Mouse (Mus musculus) fibroblast of lung, adult 2 months (primary cell): ENCODE data around the gene Gsn.

ENCODE experiments used
- DNase-seq: peaks from one replicate; pipeline ENCODE4 v3.0.0-alpha.2; 2011; ENCODE audit warnings: low read depth

Gene Gsn

GRCm38 (mm10) chr2:35278371-35279210, 22.4 kb downstream of the Gsn start:
- no peak for DNase-seq

DNA sequence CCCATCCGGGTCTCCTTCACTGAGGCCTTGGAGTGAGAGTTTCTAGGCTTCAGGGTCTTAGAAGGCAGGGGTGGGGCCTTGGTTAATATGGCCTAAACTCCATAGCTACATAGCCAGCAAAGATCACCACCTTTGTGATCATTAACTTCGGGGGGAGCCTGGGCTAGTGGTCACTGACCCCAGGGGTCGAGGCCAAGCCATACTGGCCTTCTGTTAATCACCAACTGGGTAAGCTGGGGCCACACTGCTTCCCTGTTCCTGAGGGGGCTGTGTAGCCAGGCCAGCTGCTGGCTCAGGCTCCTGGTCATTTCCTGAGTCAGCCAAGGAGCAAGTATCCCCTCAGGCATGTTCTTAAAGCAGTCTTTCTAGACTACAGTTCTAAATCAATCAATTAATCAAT, 23.8 kb downstream of the Gsn start:
- no peak for DNase-seq

- no peak for DNase-seq
These were observed 26.0 kb downstream of the Gsn start for GRCm38 (mm10) chr2:35282214-35282613.

- no peak for DNase-seq
These were observed 27.8 kb downstream of the Gsn start for GRCm38 (mm10) chr2:35283997-35284396.

DNA sequence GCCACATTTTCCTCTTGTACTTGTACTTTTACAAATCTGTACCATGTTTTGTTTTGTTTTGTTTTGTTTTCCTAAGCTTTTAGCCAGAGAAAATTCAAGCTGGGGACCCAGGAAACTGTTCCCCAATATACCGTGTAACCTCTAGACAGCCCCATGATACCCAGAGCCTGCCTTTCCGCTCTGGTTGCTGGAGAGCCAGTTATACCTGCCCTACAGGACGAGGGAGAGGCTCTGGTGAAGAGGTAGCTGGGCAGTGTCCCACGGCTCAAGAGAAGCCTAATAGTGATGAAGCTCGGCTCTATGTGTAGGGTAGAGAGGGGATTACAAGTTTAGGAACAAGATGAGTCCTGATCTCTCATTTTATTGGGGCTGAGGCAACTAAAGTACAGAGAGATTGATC, 29.0 kb downstream of the Gsn start:
- DNase-seq = no peak

DNA sequence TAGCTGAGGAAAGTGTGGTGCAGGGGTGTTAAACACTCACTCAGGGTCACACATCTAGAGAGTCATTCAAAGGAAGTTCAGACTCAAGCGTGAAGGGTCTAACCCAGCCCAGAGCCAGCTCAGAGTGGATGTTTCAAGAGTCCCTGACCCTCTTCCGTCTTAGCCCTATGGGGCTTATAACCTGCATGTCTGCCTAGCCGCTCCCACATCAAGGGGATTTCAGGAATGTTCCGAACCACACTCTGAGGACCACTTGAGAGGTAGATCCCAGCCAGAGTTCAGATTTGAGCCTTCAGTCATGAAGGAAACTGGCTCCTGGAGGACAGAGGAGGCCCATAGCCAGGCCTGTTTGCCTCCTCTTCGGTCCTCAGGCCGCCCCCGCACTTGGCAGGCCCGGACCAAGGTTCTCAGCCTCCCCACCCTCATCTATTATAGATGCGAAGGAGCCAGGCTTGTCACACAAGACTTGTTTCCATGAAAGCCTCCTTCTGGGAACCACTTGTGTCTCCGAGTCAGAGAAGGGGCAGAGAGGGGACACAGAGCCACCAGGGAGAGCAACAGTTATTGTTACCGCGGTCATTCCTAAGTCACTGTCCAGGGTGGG, 30.9 kb downstream of the Gsn start:
- DNase-seq = no peak

DNA sequence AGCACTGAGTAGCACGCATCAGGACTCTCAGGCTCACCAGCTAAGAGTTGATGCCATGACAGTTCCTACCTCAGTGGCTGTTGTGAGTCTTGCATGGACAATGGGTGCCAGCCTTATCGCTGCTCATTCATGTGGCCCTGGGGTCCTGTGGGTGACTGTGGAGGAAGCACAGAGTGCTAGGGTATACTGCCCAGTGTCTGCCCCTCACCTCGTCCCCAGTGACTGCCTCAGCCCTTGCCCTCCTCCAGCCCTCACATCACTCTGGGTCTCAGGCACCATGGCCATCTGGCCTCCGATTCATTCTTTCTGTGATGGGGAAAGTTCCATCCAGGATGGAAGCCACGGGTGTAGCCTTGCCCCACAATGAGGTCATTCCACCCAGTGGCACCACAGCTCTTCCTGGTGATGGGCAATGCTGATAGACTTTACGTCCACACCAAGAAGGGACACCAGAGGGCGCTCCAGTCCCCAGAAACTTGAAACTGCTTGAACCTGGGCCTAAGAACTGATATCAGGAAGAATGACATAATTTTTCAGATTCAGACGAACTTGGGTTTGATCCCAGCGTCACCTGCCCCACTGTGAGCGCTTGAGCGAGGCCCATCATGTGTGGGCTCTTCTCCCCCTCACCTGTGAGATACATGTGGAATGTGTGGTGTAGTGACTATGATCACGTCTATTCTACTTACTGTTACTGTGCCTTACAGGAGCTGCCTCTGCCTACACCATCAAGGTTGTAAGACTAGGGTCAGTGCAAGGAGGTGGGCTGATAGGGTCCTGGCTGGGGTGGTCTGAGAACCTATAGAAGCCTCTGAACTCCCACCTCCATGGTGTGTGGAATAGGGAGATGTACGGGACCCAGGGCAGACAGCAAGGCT, 32.8 kb downstream of the Gsn start:
- DNase-seq = peak; percentile 77

- DNase-seq = no peak
These were observed 35.7 kb downstream of the Gsn start for GRCm38 (mm10) chr2:35291856-35292255.

DNA sequence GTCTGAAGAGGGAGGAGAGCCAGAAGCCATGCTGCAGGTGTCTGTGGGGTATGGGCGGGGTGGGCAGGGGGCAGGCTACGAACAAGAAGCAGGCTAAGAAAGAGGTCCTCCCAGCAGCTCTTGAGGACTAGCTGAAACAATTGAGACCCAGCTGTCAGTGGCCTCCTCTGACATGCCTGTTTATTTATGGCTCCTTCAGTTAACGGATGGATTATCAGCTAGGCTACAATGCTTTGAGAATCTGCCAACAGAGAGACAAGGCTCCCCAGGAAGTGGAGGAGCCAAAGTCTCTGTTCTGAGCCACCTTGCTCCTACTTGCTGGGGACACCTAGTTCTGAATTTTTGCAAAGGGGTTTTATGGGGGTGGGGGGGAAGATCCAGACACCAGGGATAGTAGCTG, 36.5 kb downstream of the Gsn start:
- DNase-seq = no peak

- no peak for DNase-seq
These were observed 37.1 kb downstream of the Gsn start for GRCm38 (mm10) chr2:35293291-35293690.

- peak; percentile 49 for DNase-seq
These were observed 41.6 kb downstream of the Gsn start for GRCm38 (mm10) chr2:35297703-35298332.

DNA sequence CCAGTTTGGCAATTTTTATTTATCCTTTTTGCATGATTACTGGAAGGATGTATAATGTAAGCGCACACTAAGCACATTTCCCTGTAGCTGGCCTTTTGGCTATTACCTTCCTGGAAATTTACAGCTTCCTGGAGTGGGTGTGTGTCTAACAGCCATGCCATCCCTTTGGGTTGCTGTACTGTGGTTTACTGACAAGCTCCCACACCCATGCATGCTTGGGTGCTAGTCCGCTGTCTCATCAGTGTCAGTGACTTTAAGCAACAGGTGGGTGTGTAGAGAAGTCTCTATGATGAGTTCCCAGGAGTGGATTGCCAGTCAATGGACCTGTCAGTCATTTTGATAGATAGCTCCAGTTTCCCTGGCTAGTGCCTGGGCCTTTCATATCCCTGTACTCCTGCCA, 43.3 kb downstream of the Gsn start:
- DNase-seq = no peak

- no peak for DNase-seq
These were observed 46.1 kb downstream of the Gsn start for GRCm38 (mm10) chr2:35302049-35302885.

DNA sequence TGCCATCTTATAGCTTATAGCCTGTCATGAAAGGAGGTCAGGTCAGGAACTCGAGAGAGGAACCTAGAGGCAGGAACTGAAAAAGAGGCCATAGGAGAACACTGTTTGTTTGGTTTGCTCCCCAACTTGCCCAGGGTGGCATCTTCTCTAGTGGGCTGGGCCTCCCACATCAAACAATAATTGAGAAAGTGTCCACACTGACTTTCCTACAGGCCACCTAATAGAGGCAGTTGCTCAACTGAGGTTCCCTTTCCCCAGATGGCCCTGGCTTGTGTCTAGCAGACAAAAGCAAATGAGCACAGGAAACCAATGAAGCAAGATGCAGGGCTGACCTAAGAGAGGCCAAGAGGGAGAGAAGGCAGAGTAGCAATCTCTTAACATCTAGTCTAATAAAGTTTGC, 52.0 kb downstream of the Gsn start:
- DNase-seq = no peak

GRCm38 (mm10) chr2:35309906-35310493, 53.8 kb downstream of the Gsn start:
- no peak for DNase-seq

DNA sequence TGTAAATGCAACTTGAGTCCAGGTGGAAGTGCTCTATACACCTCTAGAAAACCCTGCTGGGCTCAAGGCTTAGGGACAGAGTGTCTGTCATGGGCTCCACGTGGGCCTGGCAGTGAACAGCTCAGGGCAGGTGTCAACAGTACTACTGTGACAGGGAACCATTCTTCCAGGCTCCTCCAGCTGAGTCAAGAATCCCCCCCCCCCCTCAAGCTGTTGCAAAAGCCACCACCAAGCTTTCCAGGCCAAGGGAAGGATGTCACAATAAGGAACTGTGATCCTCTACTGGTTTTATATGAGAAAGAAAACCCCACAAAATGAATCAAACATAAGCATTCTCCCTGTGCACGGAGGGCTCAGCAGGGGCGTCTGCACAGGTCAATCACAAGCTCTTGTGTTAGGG, 58.1 kb downstream of the Gsn start:
- DNase-seq = no peak

DNA sequence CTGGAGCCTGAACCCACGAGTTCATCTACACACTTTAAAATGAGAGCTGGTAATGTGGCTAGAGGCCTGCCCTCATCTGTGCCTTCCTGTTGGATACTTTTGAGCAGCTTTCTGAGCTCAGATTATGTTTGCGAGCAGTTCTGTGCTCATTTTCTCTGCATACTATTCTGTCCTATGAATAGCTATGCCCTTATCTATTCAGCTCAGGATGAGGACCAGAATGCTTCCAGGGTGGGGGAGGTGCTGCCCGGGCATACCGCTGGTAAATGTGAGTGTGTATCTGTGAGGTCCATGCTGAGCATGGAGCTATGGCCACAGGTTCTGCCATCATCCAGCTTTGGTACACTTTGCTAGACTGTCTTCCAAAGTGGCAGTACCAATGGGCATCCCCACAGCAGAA, 61.4 kb downstream of the Gsn start:
- DNase-seq = no peak

GRCm38 (mm10) chr2:35318405-35318804, 62.2 kb downstream of the Gsn start:
- no peak for DNase-seq

GRCm38 (mm10) chr2:35320399-35320798, 64.2 kb downstream of the Gsn start:
- no peak for DNase-seq

DNA sequence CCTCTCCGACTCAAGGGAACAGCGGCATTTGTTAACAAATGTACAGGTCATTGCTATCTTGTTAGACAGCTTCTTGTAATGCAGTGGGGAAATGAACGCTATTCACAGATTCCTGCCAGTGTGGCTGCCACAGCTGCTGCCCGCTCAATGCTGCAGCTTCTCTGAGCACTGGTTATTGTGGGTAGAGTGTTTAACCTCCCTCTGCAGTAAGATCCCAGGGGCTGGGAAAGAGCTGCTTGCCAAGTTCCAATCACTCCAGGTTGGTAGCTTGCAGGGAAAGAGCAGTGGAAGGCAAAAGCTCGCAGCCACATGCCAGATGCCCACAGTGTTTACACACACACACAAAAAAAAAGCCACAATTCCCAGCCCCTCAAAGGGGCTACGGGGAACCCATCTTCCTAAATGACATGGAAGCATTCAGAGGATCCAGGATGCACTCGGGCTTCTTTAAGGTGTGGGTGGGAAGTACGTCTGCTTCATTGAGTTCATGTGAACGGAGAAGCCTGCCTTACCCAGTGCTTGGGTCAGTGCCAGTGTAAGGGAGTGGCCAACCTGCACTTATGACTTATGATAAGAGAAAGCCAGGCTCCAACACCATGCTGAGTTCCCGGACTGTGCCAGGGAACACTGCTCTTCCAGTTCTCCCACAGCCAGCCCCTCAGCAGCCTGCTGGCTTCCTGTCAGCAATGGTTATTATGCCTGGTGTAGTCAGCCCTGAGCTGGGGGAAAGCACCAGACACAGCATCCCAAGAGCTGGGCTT, 66.4 kb downstream of the Gsn start:
- peak; percentile 89 for DNase-seq
